Mouse (Mus musculus) liver, embryonic 14.5 days (tissue): ENCODE measurements around the gene Sik3. TPM values are rescaled to one million over a fixed set of nuclear protein-coding genes. Genes with fewer than 3 reads are reported as not detected.
A peak's percentile ranks its signal among the peaks of the same experiment; 100 is the strongest.

Experiments used
- ATAC-seq: fragments of 200-750 bp; cut with Nextera tagmentation; 2 replicates; pipeline ENCODE4 v1.8.0; 2017; ENCODE audit warnings: moderate number of reproducible peaks, mild to moderate bottlenecking, moderate library complexity; ENCODE audit not compliant: insufficient read depth
- DNase-seq, 3 experiments: peaks; one replicate each; pipeline ENCODE4 v3.0.0-alpha.2; 2012 to 2013; ENCODE audit warnings: low read depth in 3 of 3, low spot score in 3 of 3
- H3K27ac ChIP-seq: fragments of 300-500 bp; sonication (generic); 2 replicates; pipeline ENCODE4 v1.5.1; 2014; ENCODE audit warnings: moderate library complexity, mild to moderate bottlenecking, control low read depth, inconsistent platforms
- H3K27me3 ChIP-seq: fragments of 300-500 bp; sonication (generic); 2 replicates; pipeline ENCODE4 v1.6.1; 2014; ENCODE audit warnings: mild to moderate bottlenecking, low read length, moderate library complexity; ENCODE audit not compliant: control insufficient read depth, insufficient read depth
- H3K36me3 ChIP-seq: fragments of 300-500 bp; sonication (generic); replicated peaks from 2 replicates; pipeline ENCODE4 v1.6.1; 2014; ENCODE audit warnings: low read depth; ENCODE audit not compliant: control insufficient read depth, insufficient read depth
- H3K4me1 ChIP-seq, 2 experiments: fragments of 200-500 bp in 1 of 2; fragments of 300-500 bp in 1 of 2; sonication (generic) in 1 of 2; replicated peaks; 2 replicates each; pipeline ENCODE4 v1.6.1; 2012 to 2014; ENCODE audit warnings: antibody characterized with exemption in 1 of 2, inconsistent platforms in 1 of 2, low read length in 1 of 2; ENCODE audit not compliant: control insufficient read depth in 2 of 2, insufficient read depth in 2 of 2
- H3K4me2 ChIP-seq: fragments of 300-500 bp; sonication (generic); 2 replicates; pipeline ENCODE4 v1.6.1; 2014; ENCODE audit warnings: low read depth, mild to moderate bottlenecking, control low read depth, moderate library complexity
- H3K4me3 ChIP-seq, 2 experiments: fragments of 200-500 bp in 1 of 2; fragments of 300-500 bp in 1 of 2; sonication (generic) in 1 of 2; 2 replicates each; pipeline ENCODE4 v1.5.1; 2012 to 2014; ENCODE audit warnings: low read depth in 2 of 2, low read length in 2 of 2, mild to moderate bottlenecking in 2 of 2, control low read depth in 1 of 2, inconsistent platforms in 1 of 2, moderate library complexity in 1 of 2; ENCODE audit not compliant: insufficient read depth in 1 of 2
- H3K9ac ChIP-seq: fragments of 300-500 bp; sonication (generic); replicated peaks from 2 replicates; pipeline ENCODE4 v1.6.1; 2014; ENCODE audit warnings: mild to moderate bottlenecking, control low read depth, moderate library complexity
- H3K9me3 ChIP-seq: fragments of 300-500 bp; sonication (generic); 2 replicates; pipeline ENCODE4 v1.6.1; 2016; ENCODE audit warnings: low read length, mixed read lengths; ENCODE audit not compliant: control insufficient read depth
- CTCF ChIP-seq: IDR thresholded peaks from 2 replicates; pipeline ENCODE4 v1.5.1; 2016; ENCODE audit warnings: antibody characterized with exemption, low read depth, control low read depth
- EP300 ChIP-seq: IDR thresholded peaks from 2 replicates; pipeline ENCODE4 v1.6.1; 2016; ENCODE audit warnings: antibody characterized with exemption, low read depth
- WGBS: fragments of 180-500 bp; shearing (Covaris S2); extraction: QIAGEN DNeasy Blood & Tissue Kit; methylation state at CpG from one replicate; pipeline ENCODE4 v1.1.7; 2014; ENCODE audit not compliant: insufficient replicate concordance; 5-methylcytosine and 5-hydroxymethylcytosine counted together
- polyA plus RNA-seq, 2 experiments: library from polyadenylated mRNA; depleted of rRNA in 1 of 2; stranded (reverse) in 1 of 2; unstranded in 1 of 2; fragments of >200 nt; fragmentation: Nextera tagmentation in 1 of 2; extraction: Ambion mirVana in 1 of 2; gene quantifications; 2 replicates each; pipeline versions ENCODE4 v1.2.1 to v1.2.3; 2012 to 2014

The Sik3 gene
- polyA plus RNA-seq, 2 experiments, result 2.1 to 3.0 TPM

GRCm38 (mm10) chr9:46243584-46243983 lies 231.0 kb downstream of the Sik3 start:
- H3K9ac ChIP-seq, result no peak overlapping the region

DNA sequence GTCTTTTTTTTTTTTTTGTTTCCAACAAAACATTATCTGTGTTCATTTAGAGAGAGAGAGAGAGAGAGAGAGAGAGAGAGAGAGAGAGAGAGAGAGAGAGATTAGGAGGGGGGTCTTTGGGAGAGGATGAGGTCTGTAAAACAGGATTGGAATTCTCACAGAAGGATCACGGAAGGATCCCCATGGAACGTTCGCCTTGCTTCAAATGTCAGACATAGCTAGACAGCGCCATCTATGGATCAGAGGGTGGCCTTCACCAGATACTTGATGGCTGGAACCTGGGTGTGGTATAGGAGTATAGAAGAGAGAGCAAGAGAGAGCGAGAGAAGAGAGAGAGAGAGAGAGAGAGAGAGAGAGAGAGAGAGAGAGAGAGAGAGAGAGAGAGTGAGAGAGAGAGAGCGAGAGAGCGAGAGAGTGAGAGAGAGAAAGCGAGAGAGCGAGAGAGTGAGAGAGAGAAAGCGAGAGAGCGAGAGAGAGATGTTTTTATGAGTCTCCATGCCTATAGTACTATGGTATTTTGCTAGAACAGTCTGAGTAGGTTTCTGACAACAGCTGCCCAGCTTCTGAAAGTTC lies 234.2 kb downstream of the Sik3 start:
- whole genome bisulfite sequencing, result 21% methylated on average over 11 of the region's 11 CpGs
- Histone ChIP-seq H3K9ac (no peak overlapping the region), H3K4me1 (no peaks in the 10 kb centered on the region), H3K27me3 (no peaks in the 10 kb centered on the region), H3K4me2 (peak overlapping the region; percentile 15; the same call in 1 of the 2 replicates), H3K36me3 (no peaks in the 10 kb centered on the region), H3K9me3 (no peaks in the 10 kb centered on the region), H3K27ac (no peak overlapping the region), H3K4me3 (no peak overlapping the region)
- ATAC-seq (no peak), DNase-seq (peak in 2 of 3 experiments; percentile 28 to 50)
- TF ChIP-seq CTCF, result peak; percentile 81
- no peak for TF ChIP-seq EP300

More at GRCm38 (mm10) chr9:46243584-46243983, 231.0 kb downstream of the Sik3 start:
- Histone ChIP-seq H3K4me3 (no peak overlapping the region), H3K27ac (no peak overlapping the region), H3K9me3 (no peaks in the 10 kb centered on the region), H3K4me1 (no peaks in the 10 kb centered on the region; a peak in 1 of 4 replicates), H3K27me3 (no peaks in the 10 kb centered on the region), H3K36me3 (no peaks in the 10 kb centered on the region), H3K4me2 (no peak overlapping the region)
- TF ChIP-seq EP300, result no peak
- TF ChIP-seq CTCF, result no peak
- no peak for DNase-seq
- no peak for ATAC-seq
- WGBS, result 52% methylated on average over 8 of the region's 8 CpGs

DNA sequence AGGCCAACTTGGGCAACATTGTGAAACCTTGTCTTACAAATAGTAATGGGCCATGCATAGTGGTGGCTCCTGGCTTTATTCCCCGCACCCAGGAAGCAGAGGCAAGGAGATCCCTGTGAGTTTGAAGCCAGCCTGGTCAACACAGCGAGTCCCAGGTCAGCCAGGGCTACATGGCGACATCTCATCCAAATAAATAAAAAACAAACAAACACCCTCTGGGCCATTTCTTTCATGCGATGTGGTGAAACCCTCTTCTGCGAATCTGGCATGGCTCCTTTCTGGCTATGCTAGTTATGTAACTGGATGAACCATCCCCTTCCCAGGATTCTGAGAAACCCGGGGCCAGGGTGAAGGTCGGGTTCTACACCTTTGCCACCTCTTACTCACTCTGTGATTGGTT lies 243.6 kb downstream of the Sik3 start:
- ATAC-seq (no peak), DNase-seq (no peak)
- Histone ChIP-seq H3K36me3 (no peaks in the 10 kb centered on the region), H3K27ac (no peak overlapping the region), H3K4me2 (no peak overlapping the region), H3K4me1 (peaks cover 0 to 2% of the 10 kb centered on the region in 2 experiments; a peak in 1 of 4 replicates), H3K9me3 (no peaks in the 10 kb centered on the region), H3K4me3 (no peak overlapping the region), H3K9ac (no peak overlapping the region), H3K27me3 (no peaks in the 10 kb centered on the region)
- no peak for TF ChIP-seq EP300
- TF ChIP-seq CTCF, result no peak
- WGBS, result 61% methylated on average over 7 of the region's 7 CpGs

- Histone ChIP-seq H3K36me3 (no peaks in the 10 kb centered on the region), H3K4me1 (peaks cover 0 to 2% of the 10 kb centered on the region in 2 experiments; a peak in 1 of 4 replicates), H3K27me3 (no peaks in the 10 kb centered on the region), H3K4me2 (no peak overlapping the region), H3K9me3 (no peaks in the 10 kb centered on the region), H3K9ac (no peak overlapping the region), H3K4me3 (no peak overlapping the region), H3K27ac (no peak overlapping the region)
- WGBS, result 66% methylated on average over 10 of the region's 10 CpGs
- ATAC-seq (no peak), DNase-seq (no peak)
- TF ChIP-seq CTCF, result no peak
- TF ChIP-seq EP300, result no peak
Observed at GRCm38 (mm10) chr9:46256658-46257385, 244.2 kb downstream of the Sik3 start.

DNA sequence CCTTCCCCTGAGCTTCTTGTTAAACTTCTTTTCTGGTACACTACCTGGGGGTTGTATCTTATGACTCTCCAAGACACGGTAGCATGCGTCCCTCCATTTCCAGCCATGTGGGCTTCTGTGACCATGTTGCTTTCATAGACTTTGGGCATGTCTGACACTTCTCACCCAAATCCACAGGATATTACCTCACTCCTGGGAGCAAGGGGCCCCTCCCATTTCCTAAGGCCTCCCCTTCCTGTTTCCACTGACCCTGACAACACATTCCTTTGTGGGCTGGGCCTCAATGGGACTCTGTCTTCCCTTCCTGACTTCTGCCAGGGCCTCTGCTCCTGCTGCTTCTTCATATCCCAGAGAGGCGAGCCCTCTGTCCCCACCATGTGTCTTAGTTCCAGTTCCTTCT lies 244.9 kb downstream of the Sik3 start:
- Histone ChIP-seq H3K9me3 (no peaks in the 10 kb centered on the region), H3K27me3 (no peaks in the 10 kb centered on the region), H3K27ac (no peak overlapping the region), H3K4me1 (peaks cover 0 to 2% of the 10 kb centered on the region in 2 experiments; a peak in 1 of 4 replicates), H3K9ac (no peak overlapping the region), H3K4me2 (no peak overlapping the region), H3K4me3 (no peak overlapping the region), H3K36me3 (no peaks in the 10 kb centered on the region)
- ATAC-seq (no peak), DNase-seq (no peak)
- TF ChIP-seq CTCF (no peak), EP300 (no peak)
- 59% methylated on average over 3 of the region's 3 CpGs for WGBS
